Mouse (Mus musculus) thymus, postnatal 14 days (tissue): ENCODE data around the gene Hes5.

Source experiments
- DNase-seq: peaks from one replicate; pipeline ENCODE4 v3.0.0; 2021

Gene Hes5

GRCm38 (mm10) chr4:154943323-154944039 is 17.2 kb upstream of the Hes5 start:
- no peak for DNase-seq

GRCm38 (mm10) chr4:154944121-154944590 is 16.6 kb upstream of the Hes5 start:
- DNase-seq = peak; percentile 82

GRCm38 (mm10) chr4:154946319-154946718 is 14.4 kb upstream of the Hes5 start:
- DNase-seq = no peak

GRCm38 (mm10) chr4:154948066-154948939 is 12.4 kb upstream of the Hes5 start:
- no peak for DNase-seq

- DNase-seq = no peak
These were observed 11.7 kb upstream of the Hes5 start for GRCm38 (mm10) chr4:154948940-154949588.

- DNase-seq = no peak
These were observed 11.1 kb upstream of the Hes5 start for GRCm38 (mm10) chr4:154949589-154949982.

- DNase-seq = no peak
These were observed 8.1 kb upstream of the Hes5 start for GRCm38 (mm10) chr4:154952461-154953241.

- no peak for DNase-seq
These were observed 4.1 kb upstream of the Hes5 start for GRCm38 (mm10) chr4:154956604-154957003.

GRCm38 (mm10) chr4:154957289-154957993 is 3.3 kb upstream of the Hes5 start:
- no peak for DNase-seq

GRCm38 (mm10) chr4:154958171-154958570 is 2.6 kb upstream of the Hes5 start:
- peak; percentile 60 for DNase-seq

GRCm38 (mm10) chr4:154958621-154959020 is 2.1 kb upstream of the Hes5 start:
- no peak for DNase-seq

GRCm38 (mm10) chr4:154960021-154960689 is 568 bp upstream of the Hes5 start:
- peak; percentile 45 for DNase-seq

- DNase-seq = peak; percentile 72
These were observed 559 bp downstream of the Hes5 start for GRCm38 (mm10) chr4:154961226-154961738.

GRCm38 (mm10) chr4:154961911-154962310 is 1.2 kb downstream of the Hes5 start:
- peak; percentile 77 for DNase-seq

GRCm38 (mm10) chr4:154962683-154963082 is 2.0 kb downstream of the Hes5 start:
- DNase-seq = no peak

GRCm38 (mm10) chr4:154963190-154963836 is 2.6 kb downstream of the Hes5 start:
- DNase-seq = no peak

GRCm38 (mm10) chr4:154963901-154964580 is 3.3 kb downstream of the Hes5 start, which contains the start of gene Pank4:
Gene Pank4, plus strand, starts transcription at chr4:154964123.
- peak; percentile 90 for DNase-seq

- peak; percentile 57 for DNase-seq
These were observed 4.0 kb downstream of the Hes5 start for GRCm38 (mm10) chr4:154964581-154965235.

GRCm38 (mm10) chr4:154965856-154966255 is 5.1 kb downstream of the Hes5 start:
- DNase-seq = no peak
